Mouse (Mus musculus): ENCODE measurements around the gene Mylpf.

The Mylpf gene

GRCm38 (mm10) chr7:127206606-127207005 lies 2.1 kb upstream of the Mylpf start:
- in situ Hi-C loops (cut with MboI, MseI): no loop called here

- in situ Hi-C loops (cut with MboI, MseI): no loop called here
Observed at GRCm38 (mm10) chr7:127207374-127208294, 1.1 kb upstream of the Mylpf start.

- in situ Hi-C loops (cut with MboI, MseI): no loop called here
Observed at GRCm38 (mm10) chr7:127208295-127208552, 466 bp upstream of the Mylpf start, which contains the start of gene Tbc1d10b. TSS of gene Tbc1d10b (minus strand) at chr7:127208468.

GRCm38 (mm10) chr7:127209851-127210250 lies 1.2 kb downstream of the Mylpf start:
- in situ Hi-C loops (cut with MboI, MseI): no loop called here

GRCm38 (mm10) chr7:127210266-127210665 lies 1.6 kb downstream of the Mylpf start:
- in situ Hi-C loops (cut with MboI, MseI): no loop called here

GRCm38 (mm10) chr7:127211014-127211745 lies 2.5 kb downstream of the Mylpf start:
- in situ Hi-C loops (cut with MboI, MseI): no loop called here

- in situ Hi-C loops (cut with MboI, MseI): no loop called here
Observed at GRCm38 (mm10) chr7:127212432-127213250, 4.0 kb downstream of the Mylpf start.

GRCm38 (mm10) chr7:127213485-127213884 lies 4.8 kb downstream of the Mylpf start:
- in situ Hi-C loops (cut with MboI, MseI): no loop called here

GRCm38 (mm10) chr7:127213930-127214329 lies 5.2 kb downstream of the Mylpf start:
- in situ Hi-C loops (cut with MboI, MseI): no loop called here

- in situ Hi-C loops (cut with MboI, MseI): no loop called here
Observed at GRCm38 (mm10) chr7:127214521-127214920, 5.8 kb downstream of the Mylpf start.

GRCm38 (mm10) chr7:127214981-127215871 lies 6.5 kb downstream of the Mylpf start:
- in situ Hi-C loops (cut with MboI, MseI): no loop called here

GRCm38 (mm10) chr7:127216307-127216706 lies 7.6 kb downstream of the Mylpf start:
- in situ Hi-C loops (cut with MboI, MseI): no loop called here

- in situ Hi-C loops (cut with MboI, MseI): no loop called here
Observed at GRCm38 (mm10) chr7:127217475-127217874, 8.8 kb downstream of the Mylpf start.

- in situ Hi-C loops (cut with MboI, MseI): no loop called here
Observed at GRCm38 (mm10) chr7:127217901-127218642, 9.4 kb downstream of the Mylpf start.

- in situ Hi-C loops (cut with MboI, MseI): no loop called here
Observed at GRCm38 (mm10) chr7:127218670-127219069, 10.0 kb downstream of the Mylpf start.

- in situ Hi-C loops (cut with MboI, MseI): no loop called here
Observed at GRCm38 (mm10) chr7:127220440-127220839, 11.8 kb downstream of the Mylpf start.

- in situ Hi-C loops (cut with MboI, MseI): no loop called here
Observed at GRCm38 (mm10) chr7:127223106-127223505, 14.4 kb downstream of the Mylpf start.

- in situ Hi-C loops (cut with MboI, MseI): no loop called here
Observed at GRCm38 (mm10) chr7:127223515-127224478, 15.1 kb downstream of the Mylpf start.

GRCm38 (mm10) chr7:127224616-127225015 lies 15.9 kb downstream of the Mylpf start:
- in situ Hi-C loops (cut with MboI, MseI): no loop called here

Measured in regulatory T cell (primary cell).